Mouse (Mus musculus) stomach, postnatal 0 days (tissue): ENCODE data around the gene Gfpt2.
A peak's percentile ranks its signal among the peaks of the same experiment; 100 is the strongest.

Experiments used
- CTCF ChIP-seq: IDR thresholded peaks from 2 replicates; pipeline ENCODE4 v1.5.1; 2016; ENCODE audit warnings: antibody characterized with exemption, low read depth, mild to moderate bottlenecking, moderate library complexity
- EP300 ChIP-seq: optimal IDR thresholded peaks from 2 replicates; pipeline ENCODE3; 2016; ENCODE audit warnings: antibody characterized with exemption

GRCm38 (mm10) chr11:49846401-49847070, 52.6 kb downstream of the Gfpt2 start, which contains the start of gene Mapk9:
- TF ChIP-seq CTCF (peak; percentile 90), EP300 (no peak)
